Mouse (Mus musculus): ENCODE measurements around the gene Lrig2. TPM values are rescaled to one million over a fixed set of nuclear protein-coding genes. Genes with fewer than 3 reads are reported as not detected.

Gene Lrig2
- polyA plus RNA-seq, 1 experiment from 2014 or later: 36.8 TPM

GRCm38 (mm10) chr3:104383681-104384341, 127.9 kb downstream of the Lrig2 start:
- no peaks in the 10 kb centered on the region for H3K4me1 ChIP-seq
- H3K4me2 ChIP-seq: no peak overlapping the region
- H3K9ac ChIP-seq: no peak overlapping the region
- no peaks in the 10 kb centered on the region for H3K9me3 ChIP-seq
- peak overlapping the region; percentile 23; the same call in 1 of the 2 replicates for H3K27ac ChIP-seq
- H3K36me3 ChIP-seq (replicated peaks): no peaks in the 10 kb centered on the region
- H3K4me3 ChIP-seq: no peak overlapping the region
- 52% methylated on average over 9 of the region's 9 CpGs for WGBS
- no peak for ATAC-seq (replicated peaks)
- H3K27me3 ChIP-seq (replicated peaks): no peaks in the 10 kb centered on the region

DNA sequence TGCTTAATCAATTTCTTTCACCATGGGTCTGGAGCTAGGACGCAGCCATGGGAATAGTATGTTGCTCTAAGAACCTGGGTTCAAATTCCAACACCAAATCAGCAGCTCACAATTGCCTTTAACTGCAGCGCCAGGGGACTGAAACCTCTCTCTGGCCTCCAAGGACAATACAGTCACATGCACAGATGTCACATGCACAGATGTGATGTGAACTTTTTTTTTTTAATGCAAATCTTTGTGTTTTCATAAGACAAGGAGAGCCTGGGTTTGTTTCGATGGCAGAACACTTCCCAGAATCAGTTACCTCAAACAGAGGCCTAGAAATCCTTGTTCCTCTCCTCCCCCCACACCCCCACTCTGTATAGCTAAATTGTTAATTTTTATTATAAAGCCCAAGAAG, 133.5 kb downstream of the Lrig2 start:
- Histone ChIP-seq H3K4me1 (no peaks in the 10 kb centered on the region), H3K36me3 (replicated peaks) (no peaks in the 10 kb centered on the region), H3K27ac (no peak overlapping the region), H3K9me3 (no peaks in the 10 kb centered on the region), H3K27me3 (replicated peaks) (no peaks in the 10 kb centered on the region), H3K4me3 (no peak overlapping the region), H3K4me2 (no peak overlapping the region), H3K9ac (no peak overlapping the region)
- WGBS: 71% methylated on average over 3 of the region's 3 CpGs
- no peak for ATAC-seq (replicated peaks)

GRCm38 (mm10) chr3:104373907-104374306, 137.8 kb downstream of the Lrig2 start:
- Histone ChIP-seq H3K36me3 (replicated peaks) (no peaks in the 10 kb centered on the region), H3K9ac (no peak overlapping the region), H3K27me3 (replicated peaks) (no peaks in the 10 kb centered on the region), H3K9me3 (no peaks in the 10 kb centered on the region), H3K4me1 (no peaks in the 10 kb centered on the region), H3K4me2 (no peak overlapping the region), H3K4me3 (no peak overlapping the region), H3K27ac (no peak overlapping the region)
- ATAC-seq (replicated peaks): no peak
- WGBS: 84% methylated on average over 8 of the region's 8 CpGs

DNA sequence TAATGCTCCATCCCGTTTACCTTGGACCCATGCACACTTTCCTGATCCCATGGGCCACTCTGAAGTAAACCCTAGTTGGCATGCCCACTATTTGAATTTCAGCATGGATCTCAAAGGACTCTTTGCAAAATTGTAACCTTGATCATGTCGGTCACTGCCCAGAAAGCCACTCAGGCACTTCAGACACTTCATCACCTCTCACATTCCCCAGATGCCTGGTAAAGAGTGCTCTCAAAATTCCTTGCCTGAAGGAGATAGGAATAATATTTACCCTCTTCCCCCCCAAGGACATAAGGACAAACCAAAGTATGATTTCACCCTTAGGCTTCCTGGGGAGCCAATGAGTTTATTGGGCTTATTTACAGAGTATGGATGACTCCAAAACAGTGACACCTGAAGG, 139.3 kb downstream of the Lrig2 start:
- WGBS: 84% methylated on average over 2 of the region's 2 CpGs
- ATAC-seq (replicated peaks): no peak
- Histone ChIP-seq H3K4me3 (no peak overlapping the region), H3K36me3 (replicated peaks) (no peaks in the 10 kb centered on the region), H3K4me1 (no peaks in the 10 kb centered on the region), H3K27me3 (replicated peaks) (no peaks in the 10 kb centered on the region), H3K9me3 (no peaks in the 10 kb centered on the region), H3K4me2 (no peak overlapping the region), H3K9ac (no peak overlapping the region), H3K27ac (no peak overlapping the region)

GRCm38 (mm10) chr3:104367912-104368311, 143.8 kb downstream of the Lrig2 start:
- no peaks in the 10 kb centered on the region for H3K9me3 ChIP-seq
- no peaks in the 10 kb centered on the region for H3K27me3 ChIP-seq (replicated peaks)

DNA sequence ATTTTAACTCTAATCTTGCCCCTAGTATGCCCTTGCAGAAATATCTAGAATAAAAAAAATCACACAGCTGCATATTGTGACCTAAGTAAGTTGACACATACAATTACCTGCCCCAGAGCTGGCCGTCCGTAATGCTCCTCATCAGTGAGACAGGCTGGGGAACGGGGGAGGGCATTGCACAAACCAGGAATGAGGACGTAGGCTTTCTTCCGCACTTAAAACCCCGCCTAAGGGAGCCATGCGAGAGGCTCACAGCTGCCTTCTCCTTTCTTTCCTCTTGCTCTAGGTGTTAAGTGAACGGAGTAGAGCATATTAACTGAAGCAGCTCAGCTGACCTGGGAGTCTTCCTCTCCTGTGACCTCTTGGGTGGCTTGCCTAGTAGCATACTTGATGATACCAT, 149.9 kb downstream of the Lrig2 start:
- ATAC-seq (replicated peaks): no peak
- Histone ChIP-seq H3K9ac (no peak overlapping the region), H3K4me2 (no peak overlapping the region), H3K4me1 (no peaks in the 10 kb centered on the region), H3K27ac (no peak overlapping the region), H3K36me3 (replicated peaks) (no peaks in the 10 kb centered on the region), H3K9me3 (no peaks in the 10 kb centered on the region), H3K27me3 (replicated peaks) (no peaks in the 10 kb centered on the region), H3K4me3 (no peak overlapping the region)
- 81% methylated on average over 8 of the region's 8 CpGs for WGBS

More at GRCm38 (mm10) chr3:104367912-104368311, 143.8 kb downstream of the Lrig2 start:
- no peak for ATAC-seq (replicated peaks)
- no peaks in the 10 kb centered on the region for H3K4me1 ChIP-seq
- H3K4me2 ChIP-seq: no peak overlapping the region
- H3K9ac ChIP-seq: no peak overlapping the region
- 79% methylated on average over 2 of the region's 2 CpGs for WGBS
- H3K36me3 ChIP-seq (replicated peaks): no peaks in the 10 kb centered on the region
- no peak overlapping the region for H3K4me3 ChIP-seq
- H3K27ac ChIP-seq: no peak overlapping the region

- no peaks in the 10 kb centered on the region for H3K27me3 ChIP-seq (replicated peaks)
- H3K9me3 ChIP-seq: no peaks in the 10 kb centered on the region
- no peak overlapping the region for H3K9ac ChIP-seq
- whole genome bisulfite sequencing: 87% methylated on average over 5 of the region's 5 CpGs
- ATAC-seq (replicated peaks): no peak
- H3K4me3 ChIP-seq: no peak overlapping the region
- no peak overlapping the region for H3K4me2 ChIP-seq
- no peaks in the 10 kb centered on the region for H3K4me1 ChIP-seq
- H3K36me3 ChIP-seq (replicated peaks): no peaks in the 10 kb centered on the region
- no peak overlapping the region for H3K27ac ChIP-seq
Measured at GRCm38 (mm10) chr3:104360325-104360724, 151.4 kb downstream of the Lrig2 start.

- Histone ChIP-seq H3K4me1 (no peaks in the 10 kb centered on the region), H3K27ac (no peak overlapping the region), H3K9ac (no peak overlapping the region), H3K4me3 (no peak overlapping the region), H3K36me3 (replicated peaks) (no peaks in the 10 kb centered on the region), H3K9me3 (no peaks in the 10 kb centered on the region), H3K4me2 (no peak overlapping the region), H3K27me3 (replicated peaks) (no peaks in the 10 kb centered on the region)
- WGBS: 76% methylated on average over 8 of the region's 8 CpGs
- peak; percentile 62; the same call in 1 of the 2 replicates for ATAC-seq (replicated peaks)
Measured at GRCm38 (mm10) chr3:104359225-104360135, 152.2 kb downstream of the Lrig2 start.

DNA sequence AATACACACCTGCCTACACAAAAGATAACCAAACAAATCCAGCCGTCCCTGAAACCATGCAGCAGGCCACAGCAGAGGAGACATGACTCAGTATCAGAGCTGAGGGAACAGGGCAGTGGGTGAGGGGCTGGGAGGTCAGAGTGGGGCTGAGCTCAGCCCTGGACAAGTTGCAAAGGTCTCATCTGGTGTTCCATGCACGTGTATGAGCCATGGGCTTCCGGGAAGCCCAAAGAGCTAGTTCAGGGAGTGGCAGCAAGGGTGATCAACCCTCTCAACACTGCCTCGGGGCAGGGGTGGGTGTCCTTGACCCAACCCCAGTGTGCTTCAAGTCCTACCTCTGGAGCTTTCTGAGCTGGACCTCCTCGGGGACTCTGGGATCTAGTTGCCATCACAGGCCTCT, 153.0 kb downstream of the Lrig2 start:
- no peak overlapping the region for H3K4me2 ChIP-seq

DNA sequence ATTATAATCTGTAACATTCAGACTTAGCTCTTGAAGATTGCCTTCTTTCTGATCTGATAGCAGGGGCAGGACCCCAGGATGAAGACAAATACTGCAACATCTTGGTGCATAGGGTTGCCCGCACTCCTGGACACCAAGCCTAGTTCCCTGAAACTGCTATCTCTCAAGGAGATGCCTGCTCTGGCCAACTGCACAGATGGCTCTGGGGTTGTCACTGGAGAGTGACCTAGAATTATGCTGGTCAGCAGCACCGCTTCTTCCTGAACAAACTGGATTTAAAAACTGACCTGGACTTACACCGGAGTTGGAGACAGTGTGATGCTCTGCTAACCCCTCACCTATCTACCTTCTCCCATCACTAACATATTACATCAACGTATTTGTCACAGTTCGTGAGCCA, 155.6 kb downstream of the Lrig2 start:
- Histone ChIP-seq H3K4me3 (no peak overlapping the region), H3K9ac (no peak overlapping the region), H3K27ac (no peak overlapping the region), H3K4me1 (no peaks in the 10 kb centered on the region), H3K36me3 (replicated peaks) (no peaks in the 10 kb centered on the region), H3K9me3 (no peaks in the 10 kb centered on the region), H3K4me2 (no peak overlapping the region), H3K27me3 (replicated peaks) (no peaks in the 10 kb centered on the region)
- no peak for ATAC-seq (replicated peaks)
- WGBS: 94% methylated on average over 5 of the region's 5 CpGs

More for the DNA sequence above, 153.0 kb downstream of the Lrig2 start:
- H3K36me3 ChIP-seq (replicated peaks): no peaks in the 10 kb centered on the region
- no peaks in the 10 kb centered on the region for H3K27me3 ChIP-seq (replicated peaks)
- H3K4me3 ChIP-seq: no peak overlapping the region
- H3K4me1 ChIP-seq: no peaks in the 10 kb centered on the region
- no peak overlapping the region for H3K9ac ChIP-seq
- H3K27ac ChIP-seq: no peak overlapping the region
- H3K9me3 ChIP-seq: no peaks in the 10 kb centered on the region
- no peak for ATAC-seq (replicated peaks)
- 81% methylated on average over 5 of the region's 5 CpGs for WGBS

DNA sequence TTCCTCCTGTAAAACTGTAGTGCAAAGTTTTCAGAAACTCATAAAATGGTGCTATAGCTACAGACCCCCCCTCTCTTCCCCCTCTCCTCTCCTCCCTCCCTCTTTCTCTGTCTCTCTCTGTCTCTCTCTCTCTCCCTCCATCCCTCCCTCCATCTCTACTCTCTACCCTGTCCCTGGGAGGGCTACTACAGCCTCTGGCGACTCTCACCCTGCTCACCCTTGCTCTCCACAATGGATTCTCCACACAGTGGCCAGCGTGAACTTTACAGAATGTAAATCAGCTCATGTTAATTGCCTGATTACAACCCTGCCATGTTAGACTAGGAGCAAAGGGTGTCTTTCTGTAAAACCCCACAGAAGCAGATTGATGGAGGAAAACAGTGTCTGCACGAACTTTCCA, 157.8 kb downstream of the Lrig2 start:
- Histone ChIP-seq H3K4me3 (no peak overlapping the region), H3K27ac (no peak overlapping the region), H3K27me3 (replicated peaks) (no peaks in the 10 kb centered on the region), H3K9ac (no peak overlapping the region), H3K4me2 (no peak overlapping the region), H3K36me3 (replicated peaks) (no peaks in the 10 kb centered on the region), H3K9me3 (no peaks in the 10 kb centered on the region), H3K4me1 (peaks cover 8% of the 10 kb centered on the region)
- WGBS: 47% methylated on average over 3 of the region's 3 CpGs
- no peak for ATAC-seq (replicated peaks)

GRCm38 (mm10) chr3:104352358-104353060, 159.2 kb downstream of the Lrig2 start:
- Histone ChIP-seq H3K27ac (no peak overlapping the region), H3K36me3 (replicated peaks) (no peaks in the 10 kb centered on the region), H3K4me3 (no peak overlapping the region), H3K9me3 (no peaks in the 10 kb centered on the region), H3K27me3 (replicated peaks) (no peaks in the 10 kb centered on the region), H3K9ac (no peak overlapping the region), H3K4me2 (no peak overlapping the region), H3K4me1 (peaks cover 8% of the 10 kb centered on the region)
- WGBS: 50% methylated on average over 7 of the region's 7 CpGs
- ATAC-seq (replicated peaks): no peak

Data from midbrain, embryonic 15.5 days (tissue).